Mouse (Mus musculus) mouse embryonic stem cell (cell line): ENCODE measurements at regions not wholly inside any gene's neighbourhood (a gene's known extent, or its start where the extent isn't known, plus 50 kb on each side); places are given as distances from the start of the nearest gene placed in this dataset.

ENCODE experiments used
- in situ Hi-C, 2 experiments: fragments of 300-500 bp; cut with MboI; formaldehyde crosslinking; loops; 1 replicate in 1 of 2; 3 replicates in 1 of 2; pipeline ENCODE4 v1.14.3; 2019 to 2020; ENCODE audit warnings: low sequenced_read_pairs in 2 of 2, low pct_unique_long_range_greater_than_20kb in 1 of 2, mixed read lengths in 1 of 2; ENCODE audit not compliant: unreplicated experiment in 1 of 2

DNA sequence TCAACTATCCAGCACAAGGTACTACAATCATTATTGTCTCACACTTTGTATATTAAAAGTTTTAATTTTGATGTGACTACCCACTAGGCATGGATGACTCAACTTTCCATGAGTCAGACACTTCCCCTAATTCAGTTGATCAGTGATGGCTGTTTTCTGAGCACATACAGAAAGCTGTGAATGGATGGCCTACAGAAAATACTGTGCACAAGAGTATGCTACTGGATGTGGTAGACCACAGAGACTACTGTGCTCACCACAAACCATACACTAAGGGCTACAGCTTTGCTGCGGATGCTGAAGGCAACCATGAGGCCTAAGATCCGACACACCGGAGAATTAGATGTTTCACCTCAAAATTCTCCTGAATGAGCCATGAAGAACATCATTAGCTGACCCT lies 174.4 kb upstream of the March1 start:
- in situ Hi-C loops: loop anchor here in 1 of 2 experiments (25.0 kb wide), 1 partner anchor 994 kb away; no protein-coding TSS in a partner anchor

DNA sequence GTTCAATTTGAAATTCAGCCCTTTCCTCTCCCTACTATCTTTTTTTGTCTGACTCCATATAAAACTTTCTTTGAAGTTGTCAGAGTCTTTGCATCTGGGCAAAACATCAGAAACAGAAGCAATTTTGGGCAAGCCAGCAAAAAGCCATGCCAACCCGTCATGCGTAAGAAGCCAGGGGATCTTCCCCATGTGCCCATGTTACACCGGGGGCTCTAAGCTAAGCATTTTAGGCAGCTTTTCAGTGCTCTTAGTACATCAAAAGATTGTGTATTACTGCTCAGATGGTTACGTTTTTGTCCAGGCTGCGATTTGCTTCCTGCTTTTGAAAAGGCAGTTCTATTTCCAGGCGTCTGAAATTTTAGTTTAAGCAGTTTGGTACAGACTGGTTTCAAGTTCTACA lies 196.8 kb upstream of the March1 start:
- in situ Hi-C loops: no loop called here

GRCm38 (mm10) chr8:65417897-65418296 lies 199.8 kb upstream of the March1 start:
- in situ Hi-C loops: no loop called here

DNA sequence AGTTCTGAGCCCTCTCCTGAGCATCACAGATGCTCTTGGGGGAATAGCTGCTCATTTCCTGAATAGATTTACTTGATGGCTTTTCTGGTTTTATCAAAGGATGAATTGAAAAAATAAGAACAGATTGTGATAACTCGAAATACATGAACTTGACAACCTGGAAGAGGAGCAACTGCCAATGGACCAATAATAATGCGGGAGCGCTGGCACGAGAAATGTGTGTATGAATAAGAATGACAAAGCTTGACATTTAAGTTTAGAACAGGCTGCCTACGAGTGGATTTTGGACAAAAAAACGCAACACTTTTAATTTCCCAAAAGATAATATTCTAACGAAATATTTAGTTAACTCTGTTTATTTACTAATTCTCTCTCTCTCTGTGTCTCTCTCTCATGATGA lies 203.5 kb upstream of the March1 start:
- in situ Hi-C loops: no loop called here

- in situ Hi-C loops: no loop called here
Measured at GRCm38 (mm10) chr8:65412291-65412690, 205.4 kb upstream of the March1 start.

- in situ Hi-C loops: no loop called here
Measured at GRCm38 (mm10) chr8:65395755-65396154, 221.9 kb upstream of the March1 start.

DNA sequence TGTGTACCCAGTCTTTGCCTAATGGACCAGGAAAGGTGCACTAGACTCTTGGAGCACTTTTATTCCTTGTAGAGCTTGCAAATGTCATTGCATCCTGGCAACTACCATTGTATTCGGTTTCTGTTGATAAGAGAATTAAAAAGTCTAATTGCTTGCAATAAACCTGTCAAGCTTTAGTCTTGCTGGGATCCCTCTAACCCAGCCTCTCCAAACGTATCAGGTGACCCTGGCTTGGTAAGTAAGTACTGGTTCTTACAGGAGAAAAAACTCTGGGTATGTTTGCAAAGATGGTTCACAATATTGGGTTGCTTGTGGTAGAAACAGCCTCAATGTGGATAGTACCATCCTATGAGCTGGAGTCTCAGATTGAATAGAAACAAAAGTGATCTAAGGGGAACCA lies 226.6 kb upstream of the BC030870 start:
- in situ Hi-C loops: no loop called here

DNA sequence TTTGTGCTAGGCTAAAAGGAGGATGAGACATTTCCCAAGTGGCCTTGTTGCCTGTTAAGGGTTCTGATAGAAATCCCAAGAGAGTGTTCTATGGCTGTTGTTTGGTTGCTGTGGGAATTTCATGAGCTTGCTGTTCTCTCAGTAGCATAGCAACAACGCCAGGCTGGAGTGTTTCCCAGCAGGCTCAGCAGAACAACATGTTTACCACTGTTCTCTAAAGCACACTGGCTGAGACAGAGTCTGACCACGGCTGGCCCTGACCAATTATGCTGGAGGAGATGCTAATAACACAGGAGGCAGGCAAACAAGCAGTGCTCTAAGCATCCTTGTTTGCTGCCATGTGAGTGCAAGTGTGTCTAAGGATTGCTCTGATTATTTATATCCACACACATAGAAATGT lies 220.0 kb upstream of the BC030870 start:
- in situ Hi-C loops: no loop called here

- in situ Hi-C loops: no loop called here
Measured at GRCm38 (mm10) chr8:65331136-65331535, 201.8 kb upstream of the BC030870 start.

DNA sequence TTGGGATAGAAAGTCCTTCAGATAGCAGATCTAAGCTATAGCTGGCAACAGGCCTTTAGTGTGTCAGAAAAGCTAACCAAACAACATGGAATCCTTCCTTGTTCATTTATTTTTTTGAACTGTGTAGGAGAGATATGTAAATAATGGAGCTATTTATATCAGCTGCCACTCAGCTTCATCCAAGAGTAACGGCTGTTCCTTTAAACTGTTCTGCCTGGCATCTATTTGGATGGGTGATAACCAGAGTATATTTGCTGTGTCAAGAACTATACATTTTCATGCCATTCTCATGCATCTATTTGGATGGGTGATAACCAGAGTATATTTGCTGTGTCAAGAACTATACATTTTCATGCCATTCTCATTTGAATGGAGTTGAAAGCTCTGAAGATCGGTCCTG lies 159.3 kb upstream of the BC030870 start:
- in situ Hi-C loops: no loop called here

- in situ Hi-C loops: no loop called here
Measured at GRCm38 (mm10) chr8:65280390-65280789, 151.0 kb upstream of the BC030870 start.
